In genomic region chr7:49494654-49495053, GRCm38 (mm10) we compare ENCODE assay signal across 16 mouse cellular contexts.
DNase-seq lines count a peak whose midpoint lies in the region; ATAC-seq lines count a peak whose summit lies in the region.
"Had no signal": no experiment of that assay in that cellular context is flagged by ENCODE, and none has a peak within 500 bp of the region (broad histone marks: within the 10 kb centered on the region; RNA-seq: fewer than 3 reads in every experiment).

No protein-coding gene starts in this region.

- H3K9me3 ChIP-seq in midbrain, embryonic 13.5 days = no peaks in the 10 kb centered on the region
- H3K9me3 ChIP-seq in midbrain, embryonic 16.5 days (replicated peaks; ENCODE audit: control insufficient read depth, low read length, poor library complexity, severe bottlenecking) = no peaks in the 10 kb centered on the region
- H3K9me3 ChIP-seq in embryonic facial prominence, embryonic 10.5 days = no peaks in the 10 kb centered on the region
- H3K9me3 ChIP-seq: hindbrain, embryonic 15.5 days; limb, embryonic 13.5 days had no signal

- intact Hi-C loops in gastrocnemius, postnatal 36 days (cut with DNase I) = loop anchor here (5.0 kb wide), 1 partner anchor 108 kb away; no protein-coding TSS in a partner anchor

- H3K27ac ChIP-seq in midbrain, embryonic 13.5 days = peak overlapping the region; percentile 46; the same call in 1 of the 2 replicates
- H3K27ac ChIP-seq in midbrain, embryonic 16.5 days (ENCODE audit: low read length) = no peak overlapping the region
- H3K27ac ChIP-seq in embryonic facial prominence, embryonic 10.5 days (replicated peaks) = no peak overlapping the region
- H3K27ac ChIP-seq: hindbrain, embryonic 15.5 days; limb, embryonic 13.5 days had no signal

- WGBS in midbrain, embryonic 13.5 days = 76% methylated on average over 6 of the region's 6 CpGs
- WGBS in midbrain, embryonic 16.5 days = 80% methylated on average over 6 of the region's 6 CpGs
- WGBS in embryonic facial prominence, embryonic 10.5 days = 85% methylated on average over 6 of the region's 6 CpGs

- H3K4me1 ChIP-seq in midbrain, embryonic 13.5 days (replicated peaks) = peaks cover 38% of the 10 kb centered on the region
- peaks cover 11% of the 10 kb centered on the region for H3K4me1 ChIP-seq in midbrain, embryonic 16.5 days (ENCODE audit: control insufficient read depth, insufficient read depth, low read length)
- peaks cover 29% of the 10 kb centered on the region for H3K4me1 ChIP-seq in embryonic facial prominence, embryonic 10.5 days

- ATAC-seq in midbrain, embryonic 13.5 days = no peak
- ATAC-seq in midbrain, embryonic 16.5 days = no peak
- peak; percentile 56 for ATAC-seq in inflammation-experienced regulatory T-cells, adult 6 months

- H3K9ac ChIP-seq in midbrain, embryonic 13.5 days (replicated peaks) = no peak overlapping the region
- no peak overlapping the region for H3K9ac ChIP-seq in midbrain, embryonic 16.5 days (ENCODE audit: low read depth, low read length)
- H3K9ac ChIP-seq: hindbrain, embryonic 15.5 days; limb, embryonic 13.5 days had no signal

- H3K4me3 ChIP-seq in midbrain, embryonic 13.5 days (replicated peaks) = no peak overlapping the region
- H3K4me3 ChIP-seq in midbrain, embryonic 16.5 days (ENCODE audit: low read depth, low read length) = no peak overlapping the region
- H3K4me3 ChIP-seq in embryonic facial prominence, embryonic 10.5 days = no peak overlapping the region
- H3K4me3 ChIP-seq: hindbrain, embryonic 15.5 days; limb, embryonic 13.5 days had no signal

- peaks cover 19% of the 10 kb centered on the region; the same call in 1 of the 2 replicates for H3K36me3 ChIP-seq in midbrain, embryonic 13.5 days
- no peaks in the 10 kb centered on the region for H3K36me3 ChIP-seq in midbrain, embryonic 16.5 days (ENCODE audit: control insufficient read depth, insufficient read depth, low read length)
- no peaks in the 10 kb centered on the region; the same call in 1 of the 2 replicates for H3K36me3 ChIP-seq in embryonic facial prominence, embryonic 10.5 days (replicated peaks)

- H3K27me3 ChIP-seq in midbrain, embryonic 13.5 days = 0 out of 2 replicates have a peak, but pooled peaks cover 4% of the 10 kb centered on the region
- H3K27me3 ChIP-seq in midbrain, embryonic 16.5 days (ENCODE audit: control insufficient read depth, insufficient read depth, low read depth, low read length) = no peaks in the 10 kb centered on the region
- H3K27me3 ChIP-seq in embryonic facial prominence, embryonic 10.5 days (replicated peaks; ENCODE audit: low read depth, poor library complexity, severe bottlenecking) = peaks cover 14% of the 10 kb centered on the region
- H3K27me3 ChIP-seq: hindbrain, embryonic 15.5 days had no signal

- H3K4me2 ChIP-seq in midbrain, embryonic 13.5 days (replicated peaks) = no peak overlapping the region
- no peak overlapping the region for H3K4me2 ChIP-seq in midbrain, embryonic 16.5 days (ENCODE audit: low read length)
- H3K4me2 ChIP-seq: heart, embryonic 11.5 days; hindbrain, embryonic 15.5 days; limb, embryonic 13.5 days had no signal

- peak; percentile 68 to 86 for DNase-seq in frontal cortex, adult 2 months (ENCODE audit: extremely low spot score in 1 of 2, low spot score in 1 of 2)
- no peak for DNase-seq in frontal cortex, postnatal 14 days (ENCODE audit: low spot score in 2 of 2)
- DNase-seq in gastrocnemius, postnatal 36 days = no peak
- no peak for DNase-seq in embryonic facial prominence, embryonic 10.5 days (ENCODE audit: low spot score)
- no peak for DNase-seq in kidney, postnatal 25 days
- DNase-seq: adrenal gland, adult 2 months; cerebellum, adult 9-10 months; kidney, adult 2 months; lung, postnatal 14 days; thymus, postnatal 4 days had no signal

Comparison
In these comparisons a context has a peak if more than half of its experiments do, and no peak if none do; other contexts are left out.
1. DNase-seq: peak in frontal cortex, adult 2 months (2 of 2); none in frontal cortex, postnatal 14 days (0 of 2), gastrocnemius, postnatal 36 days (0 of 2), embryonic facial prominence, embryonic 10.5 days (single experiment) and kidney, postnatal 25 days (0 of 2).